Mouse (Mus musculus) stomach, postnatal 0 days (tissue): Measurements from ENCODE around the gene Acrv1. TPM values are rescaled to one million over a fixed set of nuclear protein-coding genes. Genes with fewer than 3 reads are reported as not detected.
"Not testable (repeated sequence)": the region's sequence is repeated elsewhere in the genome, so short reads cannot be mapped to it uniquely, and the experiment has no call there.

ENCODE experiments used
- ATAC-seq: fragments of 200-750 bp; cut with Nextera tagmentation; 2 replicates; pipeline ENCODE4 v1.8.0; 2017; ENCODE audit not compliant: low FRiP score, low TSS enrichment
- DNase-seq: peaks from one replicate; pipeline ENCODE4 v3.0.0-alpha.2; 2016; ENCODE audit warnings: low spot score
- H3K27ac ChIP-seq: fragments of 300-500 bp; sonication (generic); replicated peaks from 2 replicates; pipeline ENCODE4 v1.5.1; 2014; ENCODE audit warnings: mild to moderate bottlenecking, control low read depth
- H3K27me3 ChIP-seq: fragments of 300-500 bp; sonication (generic); 2 replicates; pipeline ENCODE4 v1.6.1; 2014; ENCODE audit warnings: low read length; ENCODE audit not compliant: control insufficient read depth, insufficient read depth
- H3K36me3 ChIP-seq: fragments of 300-500 bp; sonication (generic); 2 replicates; pipeline ENCODE4 v1.6.1; 2014; ENCODE audit warnings: low read length, mixed read lengths; ENCODE audit not compliant: control insufficient read depth, insufficient read depth
- H3K4me1 ChIP-seq: fragments of 300-500 bp; sonication (generic); replicated peaks from 2 replicates; pipeline ENCODE4 v1.6.1; 2014; ENCODE audit warnings: antibody characterized with exemption; ENCODE audit not compliant: control insufficient read depth, insufficient read depth
- H3K4me2 ChIP-seq: fragments of 300-500 bp; sonication (generic); replicated peaks from 2 replicates; pipeline ENCODE4 v1.6.1; 2014; ENCODE audit warnings: low read depth, mild to moderate bottlenecking, control low read depth, moderate library complexity
- H3K4me3 ChIP-seq: fragments of 300-500 bp; sonication (generic); 2 replicates; pipeline ENCODE4 v1.5.1; 2014; ENCODE audit warnings: low read depth, low read length, control low read depth
- H3K9ac ChIP-seq: fragments of 300-500 bp; sonication (generic); 2 replicates; pipeline ENCODE4 v1.6.1; 2014; ENCODE audit warnings: mild to moderate bottlenecking, low read length, control low read depth, mixed read lengths
- H3K9me3 ChIP-seq: fragments of 300-500 bp; sonication (generic); 2 replicates; pipeline ENCODE4 v1.6.1; 2016; ENCODE audit warnings: low read length; ENCODE audit not compliant: control insufficient read depth
- CTCF ChIP-seq: IDR thresholded peaks from 2 replicates; pipeline ENCODE4 v1.5.1; 2016; ENCODE audit warnings: antibody characterized with exemption, low read depth, mild to moderate bottlenecking, moderate library complexity
- EP300 ChIP-seq: optimal IDR thresholded peaks from 2 replicates; pipeline ENCODE3; 2016; ENCODE audit warnings: antibody characterized with exemption
- WGBS: fragments of 180-500 bp; shearing (Covaris S2); extraction: QIAGEN DNeasy Blood & Tissue Kit; methylation state at CpG from one replicate; pipeline ENCODE4 v1.1.7; 2014; 5-methylcytosine and 5-hydroxymethylcytosine counted together
- polyA plus RNA-seq: library from polyadenylated mRNA; unstranded; fragments of >200 nt; fragmentation: Nextera tagmentation; extraction: Ambion mirVana; gene quantifications from 2 replicates; pipeline ENCODE4 v1.2.1, GENCODE M21; 2015

Acrv1 gene
- polyA plus RNA-seq = 0.05 TPM in 1 of 2 replicates, not detected in the other

DNA sequence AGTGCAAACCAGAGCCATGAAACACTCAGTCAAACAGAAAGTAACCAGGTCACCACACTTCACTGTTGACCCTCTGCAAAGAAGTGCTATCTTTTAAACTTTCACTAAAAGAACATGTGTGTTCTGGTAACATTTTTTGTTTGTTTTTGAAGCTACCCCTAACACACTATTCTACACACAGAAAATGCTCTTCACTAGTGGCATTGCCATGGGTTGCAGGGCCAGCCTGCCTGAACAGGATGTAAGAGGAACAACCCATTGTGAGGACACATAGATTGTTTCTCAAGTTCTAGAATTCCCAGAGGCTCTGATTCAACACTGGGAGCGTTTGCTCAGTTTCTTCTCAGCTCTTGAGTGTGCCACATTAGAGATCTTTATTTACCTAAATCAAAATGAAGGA lies at the start of gene Acrv1:
Gene Acrv1 (plus strand): TSS at position 301 of the 400 bp plus-strand sequence.
- no peaks in the 10 kb centered on the region for H3K4me1 ChIP-seq

DNA sequence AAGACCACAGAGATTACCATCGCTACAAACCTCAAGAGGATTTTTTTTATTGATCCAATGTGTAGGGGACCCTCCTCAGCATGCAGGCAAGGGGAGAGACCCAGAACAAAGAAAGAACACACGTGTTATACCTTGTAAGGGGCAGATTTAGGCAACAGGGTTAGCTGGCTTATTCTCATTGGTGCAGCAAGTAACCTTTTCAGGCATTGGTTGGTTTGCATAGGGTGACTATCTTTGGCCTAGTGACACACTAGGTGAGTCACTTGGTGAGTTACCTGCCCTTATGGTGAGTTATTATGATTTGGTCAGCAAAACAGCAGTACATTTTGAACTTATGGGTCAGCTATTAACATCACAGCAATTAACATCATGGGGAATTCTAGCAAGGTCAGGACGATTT lies 49.7 kb upstream of the Acrv1 start, which contains the start of gene A630095E13Rik:
Gene A630095E13Rik (minus strand): TSS at position 101 of the 400 bp plus-strand sequence.
- H3K4me1 ChIP-seq, H3K9ac ChIP-seq, ATAC-seq, H3K27me3 ChIP-seq, H3K4me2 ChIP-seq, H3K4me3 ChIP-seq, H3K36me3 ChIP-seq, DNase-seq, H3K9me3 ChIP-seq, H3K27ac ChIP-seq: not testable (repeated sequence)
- WGBS = 61% methylated on average over 3 of the region's 3 CpGs

More for the DNA sequence above, at the start of gene Acrv1:
- Histone ChIP-seq H3K9ac (no peak within 1 kb of the TSS), H3K4me3 (no peak within 1 kb of the TSS), H3K27me3 (no peaks in the 10 kb centered on the region), H3K27ac (no peak within 1 kb of the TSS), H3K36me3 (no peaks in the 10 kb centered on the region), H3K4me2 (no peak within 1 kb of the TSS), H3K9me3 (no peaks in the 10 kb centered on the region)
- TF ChIP-seq CTCF = no peak
- TF ChIP-seq EP300 = no peak
- no peak for DNase-seq
- ATAC-seq = no peak
- 48% methylated on average over 1 of the region's 1 CpGs for WGBS

DNA sequence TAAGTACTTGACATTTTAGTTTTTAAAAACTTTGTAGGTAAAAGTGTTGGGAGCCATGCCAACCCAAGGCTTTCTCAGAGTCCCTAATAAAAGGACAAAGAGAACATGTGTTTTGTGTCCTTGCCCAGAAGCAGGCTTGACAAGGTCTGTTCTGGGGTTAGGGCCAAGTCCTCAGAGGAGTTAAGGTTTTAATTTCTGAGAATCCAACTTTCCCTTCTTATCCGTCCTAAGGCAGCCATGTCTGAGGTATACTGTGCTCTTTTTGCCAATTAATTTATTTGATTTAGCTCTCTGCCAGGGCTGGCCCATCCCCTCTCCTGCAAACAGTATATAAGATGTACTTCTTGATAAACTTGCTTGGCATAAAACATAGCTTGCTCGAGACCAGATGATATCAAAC lies 11.6 kb upstream of the Acrv1 start:
- WGBS = 24% methylated on average over 2 of the region's 2 CpGs
- Histone ChIP-seq H3K36me3 (no peaks in the 10 kb centered on the region), H3K9me3 (no peaks in the 10 kb centered on the region), H3K4me2 (no peak overlapping the region), H3K27me3 (no peaks in the 10 kb centered on the region), H3K9ac (no peak overlapping the region), H3K4me3 (no peak overlapping the region), H3K4me1 (no peaks in the 10 kb centered on the region), H3K27ac (no peak overlapping the region; the same call in 1 of the 2 replicates)
- TF ChIP-seq CTCF (no peak), EP300 (no peak)
- ATAC-seq (peak; percentile 76), DNase-seq (peak; percentile 14)

DNA sequence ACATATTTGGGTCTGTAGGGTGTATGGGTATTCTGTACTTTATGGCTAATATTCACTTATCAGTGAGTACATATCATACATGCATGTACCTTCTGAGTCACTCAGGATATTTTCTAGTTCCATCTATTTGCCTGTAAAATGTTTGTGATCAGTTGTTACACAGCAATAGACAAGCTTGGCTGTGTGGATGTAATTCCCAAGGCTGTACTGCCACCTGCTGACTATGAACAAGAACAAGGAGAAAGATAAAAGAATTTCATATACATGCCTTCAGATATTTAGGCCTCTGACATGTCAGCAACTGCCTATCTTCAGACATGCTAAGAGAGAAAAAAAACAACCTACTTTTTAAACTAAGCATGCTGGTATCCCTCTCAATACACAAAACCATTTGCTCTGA lies 5.7 kb upstream of the Acrv1 start:
- Histone ChIP-seq H3K9ac (no peak overlapping the region), H3K27me3 (no peaks in the 10 kb centered on the region), H3K4me2 (no peak overlapping the region), H3K9me3 (no peaks in the 10 kb centered on the region), H3K4me3 (no peak overlapping the region), H3K4me1 (no peaks in the 10 kb centered on the region), H3K27ac (no peak overlapping the region), H3K36me3 (no peaks in the 10 kb centered on the region)
- TF ChIP-seq CTCF (peak; percentile 66), EP300 (no peak)
- DNase-seq = peak; percentile 14
- no peak for ATAC-seq

- Histone ChIP-seq H3K4me2 (no peak overlapping the region), H3K4me3 (no peak overlapping the region), H3K9me3 (no peaks in the 10 kb centered on the region), H3K36me3 (no peaks in the 10 kb centered on the region), H3K27me3 (no peaks in the 10 kb centered on the region), H3K27ac (no peak overlapping the region), H3K9ac (no peak overlapping the region), H3K4me1 (no peaks in the 10 kb centered on the region)
- TF ChIP-seq EP300 (no peak), CTCF (no peak)
- ATAC-seq = no peak
- 93% methylated on average over 10 of the region's 10 CpGs for WGBS
- no peak for DNase-seq
These were observed 1.3 kb downstream of the Acrv1 start for GRCm38 (mm10) chr9:36694276-36694675.

GRCm38 (mm10) chr9:36705923-36706322 lies 12.9 kb downstream of the Acrv1 start:
- DNase-seq = no peak
- TF ChIP-seq EP300 (no peak), CTCF (no peak)

More at GRCm38 (mm10) chr9:36705923-36706322, 12.9 kb downstream of the Acrv1 start:
- no peak overlapping the region for H3K27ac ChIP-seq
- H3K9me3 ChIP-seq = no peaks in the 10 kb centered on the region
- H3K27me3 ChIP-seq = no peaks in the 10 kb centered on the region
- ATAC-seq = no peak
- H3K4me3 ChIP-seq = no peak overlapping the region
- H3K36me3 ChIP-seq = no peaks in the 10 kb centered on the region
- H3K4me1 ChIP-seq = no peaks in the 10 kb centered on the region
- H3K9ac ChIP-seq = no peak overlapping the region
- 81% methylated on average over 3 of the region's 3 CpGs for WGBS
- H3K4me2 ChIP-seq = no peak overlapping the region
